Mouse (Mus musculus) intestine, embryonic 15.5 days (tissue): ENCODE measurements around the gene Elovl6. TPM values are rescaled to one million over a fixed set of nuclear protein-coding genes. Genes with fewer than 3 reads are reported as not detected.
A peak's percentile ranks its signal among the peaks of the same experiment; 100 is the strongest.

ENCODE experiments used
- ATAC-seq: fragments of 200-750 bp; cut with Nextera tagmentation; 2 replicates; pipeline ENCODE4 v1.8.0; 2017; ENCODE audit warnings: moderate TSS enrichment, moderate library complexity
- H3K27ac ChIP-seq: fragments of 300-500 bp; sonication (generic); 2 replicates; pipeline ENCODE4 v1.5.1; 2015; ENCODE audit warnings: mild to moderate bottlenecking, inconsistent platforms
- H3K27me3 ChIP-seq: fragments of 300-500 bp; sonication (generic); replicated peaks from 2 replicates; pipeline ENCODE4 v1.6.1; 2015; ENCODE audit warnings: inconsistent platforms
- H3K36me3 ChIP-seq: fragments of 300-500 bp; sonication (generic); 2 replicates; pipeline ENCODE4 v1.6.1; 2015; ENCODE audit warnings: inconsistent platforms
- H3K4me1 ChIP-seq: fragments of 300-500 bp; sonication (generic); replicated peaks from 2 replicates; pipeline ENCODE4 v1.6.1; 2015; ENCODE audit warnings: inconsistent platforms
- H3K4me2 ChIP-seq: fragments of 300-500 bp; sonication (generic); replicated peaks from 2 replicates; pipeline ENCODE4 v1.6.1; 2015; ENCODE audit warnings: mild to moderate bottlenecking, inconsistent platforms
- H3K4me3 ChIP-seq: fragments of 300-500 bp; sonication (generic); replicated peaks from 2 replicates; pipeline ENCODE4 v1.5.1; 2015; ENCODE audit warnings: inconsistent platforms
- H3K9ac ChIP-seq: fragments of 300-500 bp; sonication (generic); 2 replicates; pipeline ENCODE4 v1.6.1; 2015; ENCODE audit warnings: inconsistent platforms
- H3K9me3 ChIP-seq: fragments of 300-500 bp; sonication (generic); 2 replicates; pipeline ENCODE4 v1.6.1; 2016; ENCODE audit warnings: inconsistent platforms
- WGBS: fragments of 180-500 bp; shearing (Covaris S2); methylation state at CpG from one replicate; pipeline ENCODE4 v1.1.7; 2015; 5-methylcytosine and 5-hydroxymethylcytosine counted together
- polyA plus RNA-seq: library from polyadenylated mRNA; unstranded; fragments of >200 nt; fragmentation: Nextera tagmentation; extraction: Ambion mirVana; gene quantifications from 2 replicates; pipeline ENCODE4 v1.2.1, GENCODE M21; 2015

Elovl6 gene
- polyA plus RNA-seq, 1 experiment from 2014 or later: 46.4 TPM

GRCm38 (mm10) chr3:129637446-129637845 lies 105.3 kb downstream of the Elovl6 start:
- H3K4me2 ChIP-seq: no peak overlapping the region
- ATAC-seq: no peak
- no peak overlapping the region for H3K27ac ChIP-seq
- WGBS: 71% methylated on average over 6 of the region's 6 CpGs
- H3K27me3 ChIP-seq: no peaks in the 10 kb centered on the region
- H3K4me1 ChIP-seq: no peaks in the 10 kb centered on the region
- H3K4me3 ChIP-seq: no peak overlapping the region
- H3K9me3 ChIP-seq: no peaks in the 10 kb centered on the region
- H3K9ac ChIP-seq: no peak overlapping the region
- no peaks in the 10 kb centered on the region for H3K36me3 ChIP-seq

- Histone ChIP-seq H3K27me3 (no peaks in the 10 kb centered on the region), H3K4me1 (no peaks in the 10 kb centered on the region), H3K36me3 (no peaks in the 10 kb centered on the region), H3K9me3 (no peaks in the 10 kb centered on the region), H3K27ac (no peak overlapping the region), H3K4me2 (no peak overlapping the region), H3K4me3 (no peak overlapping the region), H3K9ac (no peak overlapping the region)
- no peak for ATAC-seq
- WGBS: 47% methylated on average over 5 of the region's 5 CpGs
These were observed 107.5 kb downstream of the Elovl6 start for GRCm38 (mm10) chr3:129639701-129640100.

GRCm38 (mm10) chr3:129640211-129641000 lies 108.3 kb downstream of the Elovl6 start:
- Histone ChIP-seq H3K9me3 (no peaks in the 10 kb centered on the region), H3K4me3 (no peak overlapping the region), H3K36me3 (no peaks in the 10 kb centered on the region), H3K9ac (no peak overlapping the region), H3K4me1 (no peaks in the 10 kb centered on the region), H3K4me2 (no peak overlapping the region), H3K27me3 (no peaks in the 10 kb centered on the region), H3K27ac (no peak overlapping the region)
- WGBS: 62% methylated on average over 10 of the region's 10 CpGs
- 0 out of 2 replicates have a peak, but pooled peaks have one; percentile 6 for ATAC-seq

- WGBS: 85% methylated on average over 7 of the region's 7 CpGs
- ATAC-seq: no peak
- H3K4me2 ChIP-seq: no peak overlapping the region
- H3K27ac ChIP-seq: no peak overlapping the region
- no peak overlapping the region for H3K4me3 ChIP-seq
- H3K9me3 ChIP-seq: no peaks in the 10 kb centered on the region
- H3K9ac ChIP-seq: no peak overlapping the region
- H3K4me1 ChIP-seq: no peaks in the 10 kb centered on the region
- H3K27me3 ChIP-seq: no peaks in the 10 kb centered on the region
- no peaks in the 10 kb centered on the region for H3K36me3 ChIP-seq
These were observed 109.5 kb downstream of the Elovl6 start for GRCm38 (mm10) chr3:129641621-129642020.

GRCm38 (mm10) chr3:129645409-129645808 lies 113.3 kb downstream of the Elovl6 start:
- no peaks in the 10 kb centered on the region for H3K9me3 ChIP-seq
- H3K9ac ChIP-seq: no peak overlapping the region
- H3K4me1 ChIP-seq: peaks cover 5% of the 10 kb centered on the region
- no peak overlapping the region for H3K4me3 ChIP-seq
- no peaks in the 10 kb centered on the region for H3K36me3 ChIP-seq
- 54% methylated on average over 3 of the region's 3 CpGs for WGBS
- no peak overlapping the region for H3K27ac ChIP-seq
- ATAC-seq: no peak
- H3K4me2 ChIP-seq: no peak overlapping the region
- H3K27me3 ChIP-seq: no peaks in the 10 kb centered on the region

GRCm38 (mm10) chr3:129646781-129647180 lies 114.6 kb downstream of the Elovl6 start:
- Histone ChIP-seq H3K36me3 (no peaks in the 10 kb centered on the region), H3K9me3 (no peaks in the 10 kb centered on the region), H3K27ac (no peak overlapping the region), H3K9ac (no peak overlapping the region), H3K4me2 (no peak overlapping the region), H3K27me3 (no peaks in the 10 kb centered on the region), H3K4me3 (no peak overlapping the region), H3K4me1 (peaks cover 5% of the 10 kb centered on the region)
- ATAC-seq: no peak
- WGBS: 68% methylated on average over 5 of the region's 5 CpGs

- no peaks in the 10 kb centered on the region for H3K9me3 ChIP-seq
- H3K9ac ChIP-seq: no peak overlapping the region
- no peaks in the 10 kb centered on the region for H3K36me3 ChIP-seq
- H3K4me1 ChIP-seq: peaks cover 5% of the 10 kb centered on the region
- no peak for ATAC-seq
- H3K27ac ChIP-seq: no peak overlapping the region
- H3K27me3 ChIP-seq: no peaks in the 10 kb centered on the region
- no peak overlapping the region for H3K4me3 ChIP-seq
- no peak overlapping the region for H3K4me2 ChIP-seq
- WGBS: 91% methylated on average over 10 of the region's 10 CpGs
These were observed 115.2 kb downstream of the Elovl6 start for GRCm38 (mm10) chr3:129647312-129647711.

GRCm38 (mm10) chr3:129648598-129648997 lies 116.4 kb downstream of the Elovl6 start:
- Histone ChIP-seq H3K36me3 (no peaks in the 10 kb centered on the region), H3K27me3 (no peaks in the 10 kb centered on the region), H3K4me2 (no peak overlapping the region), H3K4me1 (peaks cover 5% of the 10 kb centered on the region), H3K27ac (no peak overlapping the region), H3K4me3 (no peak overlapping the region), H3K9ac (no peak overlapping the region), H3K9me3 (no peaks in the 10 kb centered on the region)
- ATAC-seq: no peak
- WGBS: 77% methylated on average over 5 of the region's 5 CpGs

- ATAC-seq: peak; percentile 41; the same call in 1 of the 2 replicates
- H3K4me3 ChIP-seq: no peak overlapping the region
- no peak overlapping the region for H3K27ac ChIP-seq
- H3K27me3 ChIP-seq: no peaks in the 10 kb centered on the region
- no peak overlapping the region for H3K4me2 ChIP-seq
- H3K9me3 ChIP-seq: no peaks in the 10 kb centered on the region
- no peaks in the 10 kb centered on the region for H3K36me3 ChIP-seq
- WGBS: 55% methylated on average over 8 of the region's 8 CpGs
- peaks cover 5% of the 10 kb centered on the region for H3K4me1 ChIP-seq
- no peak overlapping the region for H3K9ac ChIP-seq
These were observed 117.6 kb downstream of the Elovl6 start for GRCm38 (mm10) chr3:129649586-129650292.

- ATAC-seq: peak; percentile 69; the same call in 1 of the 2 replicates
- Histone ChIP-seq H3K36me3 (no peaks in the 10 kb centered on the region), H3K9ac (no peak overlapping the region), H3K4me3 (no peak overlapping the region), H3K27ac (no peak overlapping the region), H3K27me3 (no peaks in the 10 kb centered on the region), H3K4me2 (no peak overlapping the region), H3K4me1 (peaks cover 5% of the 10 kb centered on the region), H3K9me3 (no peaks in the 10 kb centered on the region)
These were observed 118.1 kb downstream of the Elovl6 start for GRCm38 (mm10) chr3:129650293-129650612.

- Histone ChIP-seq H3K27ac (no peak overlapping the region), H3K4me1 (peaks cover 5% of the 10 kb centered on the region), H3K4me2 (no peak overlapping the region), H3K9ac (no peak overlapping the region), H3K4me3 (no peak overlapping the region), H3K9me3 (no peaks in the 10 kb centered on the region), H3K27me3 (no peaks in the 10 kb centered on the region), H3K36me3 (no peaks in the 10 kb centered on the region)
- WGBS: 38% methylated on average over 1 of the region's 1 CpGs
- no peak for ATAC-seq
These were observed 118.8 kb downstream of the Elovl6 start for GRCm38 (mm10) chr3:129650931-129651330.

- Histone ChIP-seq H3K9me3 (no peaks in the 10 kb centered on the region), H3K27ac (no peak overlapping the region), H3K4me3 (no peak overlapping the region), H3K9ac (no peak overlapping the region), H3K27me3 (no peaks in the 10 kb centered on the region), H3K4me1 (peaks cover 5% of the 10 kb centered on the region), H3K36me3 (no peaks in the 10 kb centered on the region), H3K4me2 (no peak overlapping the region)
- 94% methylated on average over 8 of the region's 8 CpGs for WGBS
- no peak for ATAC-seq
These were observed 119.6 kb downstream of the Elovl6 start for GRCm38 (mm10) chr3:129651765-129652164.

- Histone ChIP-seq H3K4me2 (no peak overlapping the region), H3K36me3 (no peaks in the 10 kb centered on the region), H3K27me3 (no peaks in the 10 kb centered on the region), H3K27ac (no peak overlapping the region), H3K9me3 (no peaks in the 10 kb centered on the region), H3K4me1 (peaks cover 5% of the 10 kb centered on the region), H3K9ac (no peak overlapping the region), H3K4me3 (no peak overlapping the region)
- 86% methylated on average over 4 of the region's 4 CpGs for WGBS
- no peak for ATAC-seq
These were observed 120.3 kb downstream of the Elovl6 start for GRCm38 (mm10) chr3:129652476-129652875.
